Mouse (Mus musculus) hindbrain, embryonic 16.5 days (tissue): ENCODE data around the gene Zfp683. TPM values are rescaled to one million over a fixed set of nuclear protein-coding genes. Genes with fewer than 3 reads are reported as not detected.

Experiments used
- ATAC-seq: fragments of 200-750 bp; cut with Nextera tagmentation; 2 replicates; pipeline ENCODE4 v1.8.0; 2017; ENCODE audit warnings: moderate TSS enrichment, moderate library complexity
- H3K27ac ChIP-seq: fragments of 300-500 bp; sonication (generic); 2 replicates; pipeline ENCODE4 v1.5.1; 2014; ENCODE audit warnings: low read depth, mild to moderate bottlenecking, control low read depth, low read length, moderate library complexity
- H3K27me3 ChIP-seq: fragments of 300-500 bp; sonication (generic); replicated peaks from 2 replicates; pipeline ENCODE4 v1.6.1; 2014; ENCODE audit warnings: low read length; ENCODE audit not compliant: control insufficient read depth, insufficient read depth
- H3K36me3 ChIP-seq: fragments of 300-500 bp; sonication (generic); 2 replicates; pipeline ENCODE4 v1.6.1; 2014; ENCODE audit warnings: mild to moderate bottlenecking, low read length, moderate library complexity, mixed read lengths; ENCODE audit not compliant: control insufficient read depth, insufficient read depth
- H3K4me1 ChIP-seq: fragments of 300-500 bp; sonication (generic); 2 replicates; pipeline ENCODE4 v1.6.1; 2014; ENCODE audit warnings: low read depth, low read length; ENCODE audit not compliant: control insufficient read depth, insufficient read depth
- H3K4me2 ChIP-seq: fragments of 300-500 bp; sonication (generic); 2 replicates; pipeline ENCODE4 v1.6.1; 2014; ENCODE audit warnings: mild to moderate bottlenecking, low read length, control low read depth, moderate library complexity
- H3K4me3 ChIP-seq: fragments of 300-500 bp; sonication (generic); 2 replicates; pipeline ENCODE4 v1.5.1; 2014; ENCODE audit warnings: mild to moderate bottlenecking, low read length, control low read depth, moderate library complexity
- H3K9ac ChIP-seq: fragments of 300-500 bp; sonication (generic); 2 replicates; pipeline ENCODE4 v1.6.1; 2014; ENCODE audit warnings: low read depth, mild to moderate bottlenecking, control low read depth, low read length, moderate library complexity
- H3K9me3 ChIP-seq: fragments of 300-500 bp; sonication (generic); 2 replicates; pipeline ENCODE4 v1.6.1; 2014; ENCODE audit warnings: mild to moderate bottlenecking, low read length, moderate library complexity; ENCODE audit not compliant: control insufficient read depth
- WGBS: fragments of 180-500 bp; shearing (Covaris S2); extraction: QIAGEN DNeasy Blood & Tissue Kit; methylation state at CpG from one replicate; pipeline ENCODE4 v1.1.7; 2014; 5-methylcytosine and 5-hydroxymethylcytosine counted together
- polyA plus RNA-seq: library from polyadenylated mRNA; unstranded; fragments of >200 nt; fragmentation: Nextera tagmentation; extraction: Ambion mirVana; gene quantifications from 2 replicates; pipeline ENCODE4 v1.2.1, GENCODE M21; 2015

The Zfp683 gene
- not detected in 2 replicates for polyA plus RNA-seq

GRCm38 (mm10) chr4:134053538-134053937, at the start of gene Zfp683:
Zfp683 (plus strand) TSS chr4:134053838.
- Histone ChIP-seq H3K9me3 (no peaks in the 10 kb centered on the region), H3K27me3 (no peaks in the 10 kb centered on the region), H3K4me3 (no peak within 1 kb of the TSS), H3K36me3 (no peaks in the 10 kb centered on the region), H3K9ac (no peak within 1 kb of the TSS; the same call in 1 of the 2 replicates), H3K4me2 (no peak within 1 kb of the TSS), H3K27ac (no peak within 1 kb of the TSS), H3K4me1 (peaks cover 4% of the 10 kb centered on the region)
- WGBS = 95% methylated on average over 3 of the region's 3 CpGs
- no peak for ATAC-seq

- no peak for ATAC-seq
- Histone ChIP-seq H3K4me3 (no peak overlapping the region), H3K9me3 (no peaks in the 10 kb centered on the region), H3K4me1 (no peaks in the 10 kb centered on the region), H3K27ac (no peak overlapping the region), H3K4me2 (no peak overlapping the region), H3K27me3 (no peaks in the 10 kb centered on the region), H3K9ac (no peak overlapping the region), H3K36me3 (no peaks in the 10 kb centered on the region)
- WGBS = 78% methylated on average over 12 of the region's 12 CpGs
These were observed 47.9 kb upstream of the Zfp683 start for GRCm38 (mm10) chr4:134005581-134006358.

- Histone ChIP-seq H3K9ac (no peak overlapping the region), H3K4me1 (no peaks in the 10 kb centered on the region), H3K4me2 (no peak overlapping the region), H3K27me3 (no peaks in the 10 kb centered on the region), H3K9me3 (no peaks in the 10 kb centered on the region), H3K27ac (no peak overlapping the region), H3K4me3 (no peak overlapping the region), H3K36me3 (no peaks in the 10 kb centered on the region)
- no peak for ATAC-seq
- WGBS = 90% methylated on average over 3 of the region's 3 CpGs
These were observed 46.8 kb upstream of the Zfp683 start for GRCm38 (mm10) chr4:134006845-134007244.

- no peak for ATAC-seq
- Histone ChIP-seq H3K9ac (no peak overlapping the region), H3K27ac (no peak overlapping the region), H3K4me2 (no peak overlapping the region), H3K36me3 (no peaks in the 10 kb centered on the region), H3K4me1 (no peaks in the 10 kb centered on the region), H3K27me3 (no peaks in the 10 kb centered on the region), H3K4me3 (no peak overlapping the region), H3K9me3 (no peaks in the 10 kb centered on the region)
- WGBS = 73% methylated on average over 6 of the region's 6 CpGs
These were observed 43.9 kb upstream of the Zfp683 start for GRCm38 (mm10) chr4:134009709-134010108.

- Histone ChIP-seq H3K4me3 (no peak overlapping the region), H3K27me3 (no peaks in the 10 kb centered on the region), H3K9me3 (no peaks in the 10 kb centered on the region), H3K36me3 (no peaks in the 10 kb centered on the region), H3K4me1 (no peaks in the 10 kb centered on the region), H3K27ac (no peak overlapping the region), H3K4me2 (no peak overlapping the region), H3K9ac (no peak overlapping the region)
- 8% methylated on average over 16 of the region's 16 CpGs for WGBS
- no peak for ATAC-seq
These were observed 41.9 kb upstream of the Zfp683 start for GRCm38 (mm10) chr4:134011450-134012414.

GRCm38 (mm10) chr4:134012858-134013528, 40.6 kb upstream of the Zfp683 start:
- Histone ChIP-seq H3K4me2 (no peak overlapping the region), H3K9me3 (no peaks in the 10 kb centered on the region), H3K36me3 (no peaks in the 10 kb centered on the region), H3K27ac (no peak overlapping the region), H3K27me3 (peaks cover 7% of the 10 kb centered on the region), H3K4me3 (no peak overlapping the region), H3K4me1 (peaks cover 7% of the 10 kb centered on the region), H3K9ac (no peak overlapping the region)
- 45% methylated on average over 12 of the region's 12 CpGs for WGBS
- ATAC-seq = no peak

GRCm38 (mm10) chr4:134016208-134016607, 37.4 kb upstream of the Zfp683 start:
- peaks cover 18% of the 10 kb centered on the region for H3K4me1 ChIP-seq

GRCm38 (mm10) chr4:134016767-134017166, 36.9 kb upstream of the Zfp683 start:
- 5% methylated on average over 8 of the region's 8 CpGs for WGBS
- Histone ChIP-seq H3K9me3 (no peaks in the 10 kb centered on the region), H3K36me3 (no peaks in the 10 kb centered on the region), H3K4me1 (peaks cover 18% of the 10 kb centered on the region), H3K27me3 (peaks cover 18% of the 10 kb centered on the region), H3K27ac (no peak overlapping the region), H3K4me2 (no peak overlapping the region), H3K9ac (no peak overlapping the region), H3K4me3 (no peak overlapping the region)
- no peak for ATAC-seq

More at GRCm38 (mm10) chr4:134016208-134016607, 37.4 kb upstream of the Zfp683 start:
- Histone ChIP-seq H3K4me3 (no peak overlapping the region), H3K27me3 (peaks cover 17% of the 10 kb centered on the region), H3K9ac (no peak overlapping the region), H3K27ac (no peak overlapping the region), H3K9me3 (no peaks in the 10 kb centered on the region), H3K36me3 (no peaks in the 10 kb centered on the region), H3K4me2 (no peak overlapping the region)
- ATAC-seq = no peak
- 6% methylated on average over 7 of the region's 7 CpGs for WGBS
